Mouse (Mus musculus): ENCODE measurements around the gene Zfp92. TPM values are rescaled to one million over a fixed set of nuclear protein-coding genes. Genes with fewer than 3 reads are reported as not detected.

Gene Zfp92
- total RNA-seq (2023): not detected

GRCm38 (mm10) chrX:73410880-73411517, at the start of gene Zfp92:
Gene Zfp92 (plus strand): TSS chrX:73411096.

GRCm38 (mm10) chrX:73398636-73399035, 12.3 kb upstream of the Zfp92 start, which contains the start of gene Gm18336:
Gene Gm18336 (minus strand): TSS chrX:73398736.

GRCm38 (mm10) chrX:73435252-73435651, 24.4 kb downstream of the Zfp92 start, which contains the start of gene Trex2:
Gene Trex2 (minus strand): TSS chrX:73435344.

GRCm38 (mm10) chrX:73458877-73459392, 48.0 kb downstream of the Zfp92 start, which contains the start of gene Haus7:
Gene Haus7 (minus strand): TSS chrX:73459044.

Other genes with a start within 250 kb of the Zfp92 start
- not detected for gene Spin2d, start 234.1 kb upstream of the Zfp92 start, total RNA-seq (2023)
- gene Xlr3b, start 218.9 kb upstream of the Zfp92 start, total RNA-seq (2023): 5.2 TPM
- 86.9 TPM for gene Xlr4b, start 196.8 kb upstream of the Zfp92 start, total RNA-seq (2023)
- 18.5 TPM for gene F8a, start 182.8 kb upstream of the Zfp92 start, total RNA-seq (2023)
- 60.6 TPM for gene Xlr4c, start 168.0 kb upstream of the Zfp92 start, total RNA-seq (2023)
- not detected for gene Xlr3c, start 145.7 kb upstream of the Zfp92 start, total RNA-seq (2023)
- gene Xlr5a, start 118.1 kb upstream of the Zfp92 start, total RNA-seq (2023): not detected
- gene Xlr5c, start 118.1 kb upstream of the Zfp92 start, total RNA-seq (2023): not detected
- not detected for gene Gm45015, start 74.3 kb upstream of the Zfp92 start, total RNA-seq (2023)
- gene Zfp275, start 68.5 kb upstream of the Zfp92 start, total RNA-seq (2023): 28.4 TPM
- gene Gm18336, start 12.4 kb upstream of the Zfp92 start, total RNA-seq (2023): not detected
- not detected for gene Trex2, start 24.2 kb downstream of the Zfp92 start, total RNA-seq (2023)
- 24.2 TPM for gene Haus7, start 47.9 kb downstream of the Zfp92 start, total RNA-seq (2023)
- gene Bgn, start 72.5 kb downstream of the Zfp92 start, total RNA-seq (2023): 2.8 TPM
- gene Atp2b3, start 92.0 kb downstream of the Zfp92 start, total RNA-seq (2023): not detected
- gene Dusp9, start 228.3 kb downstream of the Zfp92 start, total RNA-seq (2023): 0.27 TPM
- gene Pnck, start 249.0 kb downstream of the Zfp92 start, total RNA-seq (2023): 0.92 TPM

All from CD4-positive naive resting alpha-beta T cell, adult 57 days (primary cell).